14 mouse cellular contexts compared by ENCODE assay signal in the genomic region with DNA sequence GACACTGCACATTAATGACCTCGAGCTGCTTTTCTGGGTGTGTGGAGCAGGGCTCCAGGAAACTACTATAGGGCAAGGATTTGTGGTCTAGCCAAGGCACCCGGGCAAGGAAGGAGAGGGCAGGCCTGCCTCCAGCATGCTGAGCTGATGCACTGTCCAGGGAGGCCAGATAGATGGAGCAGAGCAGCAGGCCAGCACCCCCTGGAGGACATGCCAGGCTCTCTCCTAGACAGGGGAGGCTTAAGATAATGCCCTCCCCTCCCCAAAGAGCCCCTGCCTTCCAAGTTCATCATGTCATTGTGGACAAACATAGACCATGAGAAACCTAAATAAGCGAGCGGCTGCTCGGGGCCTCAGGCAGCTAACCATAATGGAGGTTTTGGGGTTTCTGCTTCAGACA.
DNase-seq lines count a peak whose midpoint lies in the region; ATAC-seq and TF ChIP-seq lines count a peak whose summit lies in the region.
"Had no signal": no experiment of that assay in that cellular context is flagged by ENCODE, and none has a peak within 500 bp of the region (broad histone marks: within the 10 kb centered on the region; RNA-seq: fewer than 3 reads in every experiment).

No protein-coding gene starts in this region.

- H3K36me3 ChIP-seq in heart, embryonic 14.5 days (ENCODE audit: control insufficient read depth, insufficient read depth, low read length): no peaks in the 10 kb centered on the region
- no peaks in the 10 kb centered on the region for H3K36me3 ChIP-seq in kidney, adult 2 months (ENCODE audit: control insufficient read depth, insufficient read depth, low read length)
- no peaks in the 10 kb centered on the region for H3K36me3 ChIP-seq in lung, postnatal 0 days (ENCODE audit: insufficient read depth, low read length)
- H3K36me3 ChIP-seq in small intestine, adult 2 months (ENCODE audit: control insufficient read depth, insufficient read depth, low read length): no peaks in the 10 kb centered on the region
- H3K36me3 ChIP-seq: hindbrain, embryonic 12.5 days; intestine, embryonic 15.5 days; midbrain, embryonic 13.5 days had no signal

- intact Hi-C loops in heart, postnatal 36 days (cut with DNase I): no loop called here

- TF ChIP-seq CTCF in kidney, adult 2 months (conservative IDR thresholded peaks at IDR 0.05; ENCODE audit: insufficient read depth, insufficient read length, low read depth, low read length): no peak
- TF ChIP-seq CTCF in lung, postnatal 0 days (IDR thresholded peaks at IDR 0.05): peak; percentile 57
- 0 out of 2 replicates have a peak, but pooled peaks have one; percentile 3 for TF ChIP-seq CTCF in small intestine, adult 2 months (IDR thresholded peaks at IDR 0.05; ENCODE audit: extremely low read depth, insufficient read length, insufficient replicate concordance, low read depth, low read length)

- no peaks in the 10 kb centered on the region for H3K9me3 ChIP-seq in heart, embryonic 14.5 days (ENCODE audit: control insufficient read depth, low read length)
- H3K9me3 ChIP-seq in lung, postnatal 0 days (ENCODE audit: low read length): no peaks in the 10 kb centered on the region
- H3K9me3 ChIP-seq: hindbrain, embryonic 12.5 days; intestine, embryonic 15.5 days; midbrain, embryonic 13.5 days had no signal

- H3K4me2 ChIP-seq in heart, embryonic 14.5 days (ENCODE audit: low read length): no peak overlapping the region
- H3K4me2 ChIP-seq in lung, postnatal 0 days (replicated peaks; ENCODE audit: low read depth, low read length): no peak overlapping the region
- H3K4me2 ChIP-seq: hindbrain, embryonic 12.5 days; intestine, embryonic 15.5 days; midbrain, embryonic 13.5 days had no signal

- TF ChIP-seq EP300 in lung, postnatal 0 days (IDR thresholded peaks at IDR 0.05): no peak

- H3K4me3 ChIP-seq in heart, embryonic 14.5 days (ENCODE audit: control insufficient read depth in 1 of 2, insufficient read depth in 1 of 2, low read depth in 1 of 2, low read length in 2 of 2): no peak overlapping the region
- no peak overlapping the region for H3K4me3 ChIP-seq in kidney, adult 2 months (ENCODE audit: insufficient read depth, low read depth, low read length)
- H3K4me3 ChIP-seq in lung, postnatal 0 days (ENCODE audit: low read depth, low read length): no peak overlapping the region
- H3K4me3 ChIP-seq in small intestine, adult 2 months (ENCODE audit: low read depth, low read length): no peak overlapping the region
- H3K4me3 ChIP-seq: hindbrain, embryonic 12.5 days; intestine, embryonic 15.5 days; midbrain, embryonic 13.5 days had no signal

- no peak for TF ChIP-seq POLR2A in kidney, adult 2 months (IDR thresholded peaks at IDR 0.05; ENCODE audit: low read depth, low read length)
- TF ChIP-seq POLR2A in small intestine, adult 2 months (IDR thresholded peaks at IDR 0.05; ENCODE audit: low read depth, low read length): no peak

- 66% methylated on average over 5 of the region's 5 CpGs for WGBS in heart, embryonic 14.5 days
- 70% methylated on average over 5 of the region's 5 CpGs for WGBS in kidney, adult 2 months
- WGBS in lung, postnatal 0 days: 66% methylated on average over 5 of the region's 5 CpGs
- WGBS in small intestine, adult 2 months: 67% methylated on average over 5 of the region's 5 CpGs

- no peak for DNase-seq in heart, postnatal 36 days
- peak; percentile 28 to 31 for DNase-seq in kidney, postnatal 4 days
- no peak for DNase-seq in kidney, adult 2 months
- DNase-seq in lung, postnatal 0 days (ENCODE audit: low spot score): no peak
- no peak for DNase-seq in lung, postnatal 25 days (ENCODE audit: low spot score)
- DNase-seq: adrenal gland, adult 2 months; cerebellum, adult 18-20 months; thymus, adult 2 months had no signal

- ATAC-seq in heart, embryonic 14.5 days (ENCODE audit: insufficient number of reproducible peaks, insufficient read depth, low FRiP score, low read depth): 0 out of 2 replicates have a peak, but pooled peaks have one; percentile 31
- no peak for ATAC-seq in lung, postnatal 0 days
- ATAC-seq: forebrain, embryonic 14.5 days; intestine, embryonic 15.5 days; midbrain, embryonic 13.5 days had no signal

- peaks cover 3 to 4% of the 10 kb centered on the region in 2 experiments; a peak in 3 of 4 replicates for H3K4me1 ChIP-seq in heart, embryonic 14.5 days (ENCODE audit: control insufficient read depth in 2 of 2, insufficient read depth in 2 of 2, low read length in 2 of 2)
- H3K4me1 ChIP-seq in kidney, adult 2 months (ENCODE audit: control insufficient read depth, insufficient read depth, low read length): no peaks in the 10 kb centered on the region
- H3K4me1 ChIP-seq in lung, postnatal 0 days (ENCODE audit: insufficient read depth, low read depth, low read length): no peaks in the 10 kb centered on the region
- no peaks in the 10 kb centered on the region for H3K4me1 ChIP-seq in small intestine, adult 2 months (ENCODE audit: control insufficient read depth, insufficient read depth, insufficient read length, low read length)
- H3K4me1 ChIP-seq: hindbrain, embryonic 12.5 days; intestine, embryonic 15.5 days; midbrain, embryonic 13.5 days had no signal

- no peaks in the 10 kb centered on the region for H3K27me3 ChIP-seq in heart, embryonic 14.5 days (ENCODE audit: control insufficient read depth, insufficient read depth, low read length)
- H3K27me3 ChIP-seq in kidney, adult 2 months (replicated peaks; ENCODE audit: control insufficient read depth, insufficient read depth, low read length): no peaks in the 10 kb centered on the region
- H3K27me3 ChIP-seq in lung, postnatal 0 days (replicated peaks; ENCODE audit: insufficient read depth, low read length): no peaks in the 10 kb centered on the region
- no peaks in the 10 kb centered on the region for H3K27me3 ChIP-seq in small intestine, adult 2 months (ENCODE audit: control insufficient read depth, insufficient read depth, low read length)
- H3K27me3 ChIP-seq: hindbrain, embryonic 12.5 days; midbrain, embryonic 13.5 days had no signal

- H3K27ac ChIP-seq in heart, embryonic 14.5 days (replicated peaks in 1 of 2; ENCODE audit: control insufficient read depth in 1 of 2, insufficient read depth in 1 of 2, low read depth in 2 of 2, low read length in 2 of 2): no peak overlapping the region
- no peak overlapping the region for H3K27ac ChIP-seq in kidney, adult 2 months (ENCODE audit: insufficient read depth, low read depth, low read length)
- H3K27ac ChIP-seq in lung, postnatal 0 days (ENCODE audit: low read length): no peak overlapping the region
- no peak overlapping the region for H3K27ac ChIP-seq in small intestine, adult 2 months (ENCODE audit: insufficient read depth, low read depth, low read length)
- H3K27ac ChIP-seq: hindbrain, embryonic 12.5 days; intestine, embryonic 15.5 days; midbrain, embryonic 13.5 days had no signal

- no peak overlapping the region for H3K9ac ChIP-seq in heart, embryonic 14.5 days (ENCODE audit: low read length)
- no peak overlapping the region for H3K9ac ChIP-seq in lung, postnatal 0 days (replicated peaks; ENCODE audit: low read depth)
- H3K9ac ChIP-seq: hindbrain, embryonic 12.5 days; intestine, embryonic 15.5 days; midbrain, embryonic 13.5 days had no signal

Comparison
In these comparisons a context has a peak if more than half of its experiments do, and no peak if none do; other contexts are left out.
1. DNase-seq: peak in kidney, postnatal 4 days (2 of 2); none in heart, postnatal 36 days (0 of 2), kidney, adult 2 months (single experiment), lung, postnatal 0 days (single experiment) and lung, postnatal 25 days (single experiment).